Mouse (Mus musculus) spleen, adult 2 months (tissue): ENCODE measurements around the gene Fam43a.

Experiments used
- CTCF ChIP-seq: fragments of 200-500 bp; IDR thresholded peaks from 2 replicates; pipeline ENCODE4 v1.5.1; 2011; ENCODE audit warnings: mild to moderate bottlenecking, inconsistent platforms; ENCODE audit not compliant: insufficient read depth, insufficient read length, insufficient replicate concordance; ENCODE audit errors: extremely low read depth
- POLR2A ChIP-seq: fragments of 200-500 bp; IDR thresholded peaks from 2 replicates; pipeline ENCODE4 v1.6.1; 2011; ENCODE audit warnings: low read depth, low read length, inconsistent platforms

GRCm38 (mm10) chr16:30646856-30647255 lies 47.3 kb downstream of the Fam43a start:
- TF ChIP-seq CTCF (no peak), POLR2A (no peak)
